ENCODE assay signal across 24 mouse cellular contexts in genomic region chr4:47578637-47579036, GRCm38 (mm10).
DNase-seq lines count a peak whose midpoint lies in the region; TF ChIP-seq lines count a peak whose summit lies in the region.
"Had no signal": no experiment of that assay in that cellular context is flagged by ENCODE, and none has a peak within 500 bp of the region (broad histone marks: within the 10 kb centered on the region; RNA-seq: fewer than 3 reads in every experiment).

No protein-coding gene starts in this region.

- H3K27me3 ChIP-seq in myocyte (ENCODE audit: control insufficient read depth, insufficient read depth, insufficient read length), result no peaks in the 10 kb centered on the region
- H3K27me3 ChIP-seq: CH12.LX; embryonic facial prominence, embryonic 13.5 days; embryonic facial prominence, embryonic 15.5 days; forebrain, embryonic 12.5 days; Patski had no signal

- intact Hi-C loops in gastrocnemius, postnatal 36 days (cut with DNase I), result loop anchor here (5.0 to 10.0 kb wide), 2 partner anchors 141 to 556 kb away; no protein-coding TSS in a partner anchor
- intact Hi-C loops in heart, postnatal 10 days (cut with DNase I), result loop anchor here (5.0 kb wide), 1 partner anchor 464 kb away; no protein-coding TSS in a partner anchor

- no peak for TF ChIP-seq POLR2A in myocyte (IDR thresholded peaks at IDR 0.05; ENCODE audit: insufficient read length, low read depth)

- H3K36me3 ChIP-seq in myocyte (ENCODE audit: control insufficient read depth, insufficient read depth), result no peaks in the 10 kb centered on the region
- H3K36me3 ChIP-seq: embryonic facial prominence, embryonic 13.5 days; embryonic facial prominence, embryonic 15.5 days; forebrain, embryonic 10.5 days; forebrain, embryonic 12.5 days; G1E had no signal

- H3K4me2 ChIP-seq in myocyte (ENCODE audit: low read depth), result no peak overlapping the region
- H3K4me2 ChIP-seq: embryonic facial prominence, embryonic 13.5 days; embryonic facial prominence, embryonic 15.5 days; forebrain, embryonic 12.5 days had no signal

- no peak overlapping the region for H3K4me3 ChIP-seq in myocyte
- H3K4me3 ChIP-seq: embryonic facial prominence, embryonic 13.5 days; embryonic facial prominence, embryonic 15.5 days; erythroblast, embryonic 14.5 days; forebrain, embryonic 10.5 days; forebrain, embryonic 12.5 days had no signal

- H3K79me2 ChIP-seq in myocyte (ENCODE audit: control insufficient read depth, insufficient read depth), result no peaks in the 10 kb centered on the region

- H3ac ChIP-seq in myocyte (ENCODE audit: control insufficient read depth, insufficient read length), result no peak overlapping the region

- DNase-seq in adrenal gland, postnatal 10 days, result peak; percentile 40
- DNase-seq in adrenal gland, adult 18-20 months (ENCODE audit: low spot score in 2 of 2), result no peak
- DNase-seq in gastrocnemius, adult 18-20 months (ENCODE audit: low spot score), result peak; percentile 33
- DNase-seq in gastrocnemius, postnatal 36 days, result no peak
- peak; percentile 37 for DNase-seq in heart, adult 11 months
- no peak for DNase-seq in heart, postnatal 10 days
- DNase-seq in cerebellum, adult 9-11 months, result no peak
- DNase-seq: adrenal gland, postnatal 25 days; B cell, adult 2 months; cerebellum, adult 11-12 months; cerebellum, adult 2 months; cerebellum, adult 9-10 months; cerebellum, postnatal 14 days; cerebellum, postnatal 36 days; embryo, embryonic 11 days had no signal

TF ChIP-seq in myocyte, 11 proteins besides CTCF, POLR2A, EP300 and RAD21:
- TF ChIP-seq MAX (IDR thresholded peaks at IDR 0.05; ENCODE audit: low read depth) (no peak), MYOD1 (IDR thresholded peaks at IDR 0.05; ENCODE audit: control insufficient read depth in 1 of 3, insufficient read length in 2 of 3, low read depth in 2 of 3) (peak in 2 of 3 experiments; percentile 55 to 88), MYOG (IDR thresholded peaks at IDR 0.05; ENCODE audit: control insufficient read depth in 1 of 3, insufficient read depth in 1 of 3, insufficient read length in 2 of 3, low read depth in 2 of 3) (peak in 2 of 3 experiments; percentile 44 to 75)

Comparison
In these comparisons a context has a peak if more than half of its experiments do, and no peak if none do; other contexts are left out.
1. DNase-seq: peak in adrenal gland, postnatal 10 days (single experiment), gastrocnemius, adult 18-20 months (single experiment) and heart, adult 11 months (single experiment); none in adrenal gland, adult 18-20 months (0 of 2), gastrocnemius, postnatal 36 days (0 of 2), heart, postnatal 10 days (0 of 2) and cerebellum, adult 9-11 months (single experiment).